Mouse (Mus musculus) left cerebral cortex, postnatal 25 days (tissue): ENCODE data around the gene 2810408A11Rik. TPM values are rescaled to one million over a fixed set of nuclear protein-coding genes. Genes with fewer than 3 reads are reported as not detected.
"Not testable (repeated sequence)": the region's sequence is repeated elsewhere in the genome, so short reads cannot be mapped to it uniquely, and the experiment has no call there.

Experiments
- DNase-seq, 2 experiments: peaks; one replicate each; pipeline ENCODE4 v3.0.0; 2022; ENCODE audit warnings: low spot score in 2 of 2, mixed read lengths in 1 of 2
- intact Hi-C: fragments of 180-260 bp; cut with DNase I; formaldehyde crosslinking; loops from one replicate; pipeline ENCODE4 v1.15.1; 2025
- microRNA-seq, 2 experiments: library from miRNA; unstranded; fragments of <30 nt; microRNA quantifications; one replicate each; pipeline ENCODE4 v1.2.0; 2022
- total RNA-seq, 2 experiments: library from RNA; stranded (reverse); gene quantifications; 2 replicates each; pipeline ENCODE4 v1.2.3; 2021

2810408A11Rik gene
- total RNA-seq, 2 experiments from 2014 or later, result 0.55 to 0.60 TPM

GRCm38 (mm10) chr11:69865561-69865960 lies 35.2 kb downstream of the 2810408A11Rik start:
- no peak for DNase-seq
- intact Hi-C loops, result no loop called here

GRCm38 (mm10) chr11:69864138-69864860 lies 36.5 kb downstream of the 2810408A11Rik start:
- intact Hi-C loops, result no loop called here
- no peak for DNase-seq

GRCm38 (mm10) chr11:69863729-69864128 lies 37.1 kb downstream of the 2810408A11Rik start:
- DNase-seq, intact Hi-C loops: not testable (repeated sequence)

GRCm38 (mm10) chr11:69858113-69858998 lies 42.4 kb downstream of the 2810408A11Rik start, which contains the start of gene Tnk1:
TSS of gene Tnk1 (minus strand) at chr11:69858730.
- DNase-seq, result no peak

GRCm38 (mm10) chr11:69855347-69855746 lies 45.4 kb downstream of the 2810408A11Rik start:
- intact Hi-C loops, result no loop called here
- no peak for DNase-seq

More at GRCm38 (mm10) chr11:69858113-69858998, 42.4 kb downstream of the 2810408A11Rik start, which contains the start of gene Tnk1:
- intact Hi-C loops, result no loop called here

- no peak for DNase-seq
- intact Hi-C loops, result no loop called here
These were observed 46.1 kb downstream of the 2810408A11Rik start for GRCm38 (mm10) chr11:69854680-69855079.

- intact Hi-C loops, result no loop called here
- no peak for DNase-seq
These were observed 46.8 kb downstream of the 2810408A11Rik start for GRCm38 (mm10) chr11:69853994-69854393.

GRCm38 (mm10) chr11:69850754-69851153 lies 50.0 kb downstream of the 2810408A11Rik start:
- intact Hi-C loops, result no loop called here
- DNase-seq, result no peak

GRCm38 (mm10) chr11:69849884-69850283 lies 50.9 kb downstream of the 2810408A11Rik start:
- DNase-seq, result no peak
- intact Hi-C loops, result no loop called here

- intact Hi-C loops, result no loop called here
- DNase-seq, result no peak
These were observed 51.7 kb downstream of the 2810408A11Rik start for GRCm38 (mm10) chr11:69849128-69849527.

- intact Hi-C loops, result no loop called here
- no peak for DNase-seq
These were observed 52.8 kb downstream of the 2810408A11Rik start for GRCm38 (mm10) chr11:69848021-69848420.

Small RNA genes lying within 50 kb of the gene (microRNA-seq; reads per million reads assigned to microRNA genes)
- 0 reads per million in 2 experiments for gene Mir6924

Other genes with a start within 250 kb of the 2810408A11Rik start
- gene Sox15, start 245.7 kb downstream of the 2810408A11Rik start, total RNA-seq, result not detected
- 10 to 100 TPM; 59.1 to 59.7 TPM for gene Mpdu1, start 238.3 kb downstream of the 2810408A11Rik start, total RNA-seq
- gene Cd68, start 234.8 kb downstream of the 2810408A11Rik start, total RNA-seq, result 10 to 100 TPM; 17.5 to 19.6 TPM
- gene Eif4a1, start 228.6 kb downstream of the 2810408A11Rik start, total RNA-seq, result 100 to 1,000 TPM; 323 to 328 TPM
- gene Senp3, start 218.9 kb downstream of the 2810408A11Rik start, total RNA-seq, result 10 to 100 TPM; 94.3 to 97.5 TPM
- gene Tnfsf13, start 215.2 kb downstream of the 2810408A11Rik start, total RNA-seq, result 1 to 10 TPM; 2.0 to 2.7 TPM
- 1 to 10 TPM; 8.6 to 8.9 TPM for gene Tnfsf12, start 205.1 kb downstream of the 2810408A11Rik start, total RNA-seq
- 1 to 10 TPM; 1.9 to 2.2 TPM for gene Tnfsfm13, start 204.9 kb downstream of the 2810408A11Rik start, total RNA-seq
- 10 to 100 TPM; 53.3 to 53.6 TPM for gene Polr2a, start 142.3 kb downstream of the 2810408A11Rik start, total RNA-seq
- gene Slc35g3, start 139.0 kb downstream of the 2810408A11Rik start, total RNA-seq, result not detected
- 100 to 1,000 TPM; 110 to 114 TPM for gene Zbtb4, start 135.1 kb downstream of the 2810408A11Rik start, total RNA-seq
- 1 to 10 TPM; 1.3 to 2.0 TPM for gene Chrnb1, start 105.0 kb downstream of the 2810408A11Rik start, total RNA-seq
- 10 to 100 TPM; 14.9 to 17.2 TPM for gene Fgf11, start 99.1 kb downstream of the 2810408A11Rik start, total RNA-seq
- gene Tmem102, start 95.4 kb downstream of the 2810408A11Rik start, total RNA-seq, result not detected
- gene Gm39566, start 85.7 kb downstream of the 2810408A11Rik start, total RNA-seq, result not detected
- not detected for gene Spem2, start 82.5 kb downstream of the 2810408A11Rik start, total RNA-seq
- under 1 TPM in 1 of 2 experiments, not detected in 1; 0.43 TPM for gene Spem1, start 78.8 kb downstream of the 2810408A11Rik start, total RNA-seq
- gene Nlgn2, start 63.2 kb downstream of the 2810408A11Rik start, total RNA-seq, result 100 to 1,000 TPM; 233 to 248 TPM
- gene Tmem256, start 62.5 kb downstream of the 2810408A11Rik start, total RNA-seq, result 100 to 1,000 TPM; 129 to 134 TPM
- 10 to 100 TPM; 15.6 to 19.2 TPM for gene Plscr3, start 54.6 kb downstream of the 2810408A11Rik start, total RNA-seq
- under 1 TPM in 1 of 2 experiments, not detected in 1; 0.27 TPM for gene Tnk1, start 42.3 kb downstream of the 2810408A11Rik start, total RNA-seq
- gene Tmem95, start 23.0 kb downstream of the 2810408A11Rik start, total RNA-seq, result not detected
- 1 to 10 TPM; 1.1 to 1.2 TPM for gene Kctd11, start 19.6 kb downstream of the 2810408A11Rik start, total RNA-seq
- not detected for gene Acap1, start 5.4 kb downstream of the 2810408A11Rik start, total RNA-seq
- gene Neurl4, start 85 bp upstream of the 2810408A11Rik start, total RNA-seq, result 100 to 1,000 TPM; 113 to 117 TPM
- gene Gps2, start 12.9 kb upstream of the 2810408A11Rik start, total RNA-seq, result 10 to 100 TPM; 26.9 to 33.2 TPM
- 100 to 1,000 TPM; 425 to 450 TPM for gene Eif5a, start 21.0 kb upstream of the 2810408A11Rik start, total RNA-seq
- gene Ybx2, start 34.8 kb upstream of the 2810408A11Rik start, total RNA-seq, result 10 to 100 TPM in 1 of 2 experiments, 1 to 10 TPM in 1; 6.1 to 10.7 TPM
- gene Slc2a4, start 47.2 kb upstream of the 2810408A11Rik start, total RNA-seq, result 1 to 10 TPM; 2.3 to 3.5 TPM
- gene Cldn7, start 63.8 kb upstream of the 2810408A11Rik start, total RNA-seq, result not detected
- gene Ctdnep1, start 80.2 kb upstream of the 2810408A11Rik start, total RNA-seq, result 100 to 1,000 TPM; 117 to 129 TPM
- 100 to 1,000 TPM; 106 to 109 TPM for gene Elp5, start 81.5 kb upstream of the 2810408A11Rik start, total RNA-seq
- gene Gabarap, start 90.2 kb upstream of the 2810408A11Rik start, total RNA-seq, result 100 to 1,000 TPM; 217 to 218 TPM
- 10 to 100 TPM; 44.6 to 47.5 TPM for gene Phf23, start 94.8 kb upstream of the 2810408A11Rik start, total RNA-seq
- gene Dvl2, start 99.6 kb upstream of the 2810408A11Rik start, total RNA-seq, result 10 to 100 TPM; 26.1 to 32.2 TPM
- gene Acadvl, start 114.4 kb upstream of the 2810408A11Rik start, total RNA-seq, result 10 to 100 TPM; 57.4 to 59.3 TPM
- gene Dlg4, start 116.0 kb upstream of the 2810408A11Rik start, total RNA-seq, result 100 to 1,000 TPM; 931 to 954 TPM
- 1 to 10 TPM; 1.7 to 3.1 TPM for gene Asgr1, start 153.1 kb upstream of the 2810408A11Rik start, total RNA-seq
- gene Asgr2, start 191.7 kb upstream of the 2810408A11Rik start, total RNA-seq, result not detected
- gene Mgl2, start 229.3 kb upstream of the 2810408A11Rik start, total RNA-seq, result under 1 TPM; 0.44 to 0.50 TPM